Mouse (Mus musculus) liver, adult (tissue): ENCODE measurements around the gene Gnat1.

ENCODE experiments used
- GATA4 ChIP-seq: IDR thresholded peaks from 2 replicates; pipeline ENCODE4 v1.6.1; 2014; ENCODE audit warnings: mild to moderate bottlenecking, low read length; ENCODE audit not compliant: insufficient replicate concordance

The Gnat1 gene

GRCm38 (mm10) chr9:107629901-107630425 is 49.5 kb downstream of the Gnat1 start:
- TF ChIP-seq GATA4: no peak

DNA sequence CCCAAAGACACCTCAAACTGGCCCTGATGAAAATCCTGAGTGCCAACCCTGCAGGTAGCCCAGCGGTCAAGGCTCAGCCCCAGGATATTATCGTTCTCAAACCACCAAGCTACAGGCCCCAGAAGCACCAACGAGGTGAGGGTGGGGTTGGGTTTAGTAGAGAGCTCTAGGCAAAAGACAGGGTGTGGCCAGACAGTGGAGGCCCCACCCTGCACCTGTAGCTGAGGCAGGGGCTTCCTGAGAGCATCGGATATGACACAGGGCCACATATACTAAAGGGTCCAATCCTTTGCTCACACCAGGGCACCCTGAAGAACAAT is 50.1 kb downstream of the Gnat1 start:
- TF ChIP-seq GATA4: no peak

GRCm38 (mm10) chr9:107628721-107629410 is 50.6 kb downstream of the Gnat1 start:
- TF ChIP-seq GATA4: peak; percentile 47; the same call in 1 of the 2 replicates

- TF ChIP-seq GATA4: no peak
These were observed 51.9 kb downstream of the Gnat1 start for GRCm38 (mm10) chr9:107627387-107628255.

DNA sequence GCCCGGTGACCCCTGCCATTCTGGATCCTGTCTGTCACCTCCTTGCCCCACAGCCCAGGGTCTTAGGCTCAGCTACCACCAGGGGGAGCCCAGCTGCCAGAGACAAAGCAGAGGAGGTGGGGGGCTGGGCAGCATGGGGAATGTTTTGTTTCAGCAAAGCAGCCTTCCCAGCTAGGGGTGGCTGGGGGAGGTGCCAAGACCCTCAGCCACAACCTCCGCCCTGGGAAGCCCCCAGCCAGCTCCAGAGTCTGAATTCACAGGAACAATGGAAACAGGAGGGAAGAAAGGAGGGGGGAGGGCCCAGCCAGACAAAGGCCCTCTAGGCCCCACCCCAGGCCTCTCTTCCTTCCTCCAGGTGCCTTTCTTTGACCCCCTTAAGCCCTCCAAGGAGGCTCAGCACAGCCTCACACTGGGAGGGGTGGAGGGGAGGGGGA is 52.7 kb downstream of the Gnat1 start:
- no peak for TF ChIP-seq GATA4

GRCm38 (mm10) chr9:107626158-107626843 is 53.2 kb downstream of the Gnat1 start:
- TF ChIP-seq GATA4: no peak

- TF ChIP-seq GATA4: no peak
These were observed 54.0 kb downstream of the Gnat1 start for GRCm38 (mm10) chr9:107625351-107626128.

DNA sequence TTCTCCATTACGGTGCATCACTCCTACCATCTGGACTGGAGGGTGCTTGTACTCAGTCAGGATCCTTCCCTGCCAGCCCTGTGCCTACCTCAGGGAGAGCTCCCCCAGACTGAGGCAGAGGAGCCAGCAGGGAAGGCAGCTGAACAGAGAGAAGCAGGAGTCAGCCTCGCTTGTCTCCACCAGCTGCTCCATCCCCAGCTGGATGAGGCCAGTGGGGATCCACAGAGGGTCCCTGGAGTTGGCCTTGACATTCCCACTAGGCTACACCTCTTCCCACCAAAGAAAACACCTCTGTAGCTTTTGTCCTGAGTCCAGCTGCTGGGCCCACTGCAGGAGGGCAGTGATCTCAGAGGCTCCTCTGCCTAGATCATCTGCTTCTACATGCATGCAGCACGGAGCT is 54.6 kb downstream of the Gnat1 start:
- no peak for TF ChIP-seq GATA4

DNA sequence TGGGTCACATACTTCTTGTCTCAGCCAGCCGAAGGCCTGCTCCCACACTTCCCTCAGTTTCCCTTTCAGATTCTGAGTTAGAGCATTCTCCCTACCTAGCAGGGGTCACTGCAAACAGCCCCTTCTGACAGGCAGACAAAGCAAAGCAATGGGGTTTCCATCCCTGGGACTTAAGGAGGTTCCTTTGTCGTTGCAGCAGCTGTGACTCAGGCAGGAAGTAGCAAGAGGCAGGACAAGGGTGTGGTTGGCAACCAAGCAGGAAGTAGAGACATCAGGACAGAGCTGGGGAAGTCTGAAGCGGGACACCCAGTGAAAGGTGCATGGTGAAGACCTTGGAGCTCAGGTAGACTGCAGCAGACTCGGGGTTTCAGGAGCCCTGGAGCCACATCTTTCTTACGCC is 55.0 kb downstream of the Gnat1 start:
- no peak for TF ChIP-seq GATA4
